Mouse (Mus musculus): ENCODE measurements at regions not wholly inside any gene's neighbourhood (a gene's known extent, or its start where the extent isn't known, plus 50 kb on each side); places are given as distances from the start of the nearest gene placed in this dataset.

GRCm38 (mm10) chr9:83308092-83308491 is 132.8 kb downstream of the Lca5 start:
- no peak overlapping the region for H3K4me3 ChIP-seq (replicated peaks; ENCODE audit: low read length)
- H3K9ac ChIP-seq (ENCODE audit: low read length), result no peak overlapping the region
- H3K36me3 ChIP-seq (ENCODE audit: control insufficient read depth, insufficient read depth, low read length), result no peaks in the 10 kb centered on the region
- H3K27me3 ChIP-seq (ENCODE audit: control insufficient read depth, insufficient read depth, low read length), result no peaks in the 10 kb centered on the region
- H3K9me3 ChIP-seq (replicated peaks; ENCODE audit: control insufficient read depth, low read length), result no peaks in the 10 kb centered on the region
- ATAC-seq (ENCODE audit: insufficient read depth, low FRiP score), result no peak
- H3K4me1 ChIP-seq (ENCODE audit: control insufficient read depth, insufficient read depth, low read length), result 0 out of 2 replicates have a peak, but pooled peaks cover 6% of the 10 kb centered on the region
- WGBS, result 63% methylated on average over 4 of the region's 4 CpGs
- no peak overlapping the region for H3K4me2 ChIP-seq (ENCODE audit: low read depth, low read length)
- no peak overlapping the region for H3K27ac ChIP-seq (ENCODE audit: low read length)

DNA sequence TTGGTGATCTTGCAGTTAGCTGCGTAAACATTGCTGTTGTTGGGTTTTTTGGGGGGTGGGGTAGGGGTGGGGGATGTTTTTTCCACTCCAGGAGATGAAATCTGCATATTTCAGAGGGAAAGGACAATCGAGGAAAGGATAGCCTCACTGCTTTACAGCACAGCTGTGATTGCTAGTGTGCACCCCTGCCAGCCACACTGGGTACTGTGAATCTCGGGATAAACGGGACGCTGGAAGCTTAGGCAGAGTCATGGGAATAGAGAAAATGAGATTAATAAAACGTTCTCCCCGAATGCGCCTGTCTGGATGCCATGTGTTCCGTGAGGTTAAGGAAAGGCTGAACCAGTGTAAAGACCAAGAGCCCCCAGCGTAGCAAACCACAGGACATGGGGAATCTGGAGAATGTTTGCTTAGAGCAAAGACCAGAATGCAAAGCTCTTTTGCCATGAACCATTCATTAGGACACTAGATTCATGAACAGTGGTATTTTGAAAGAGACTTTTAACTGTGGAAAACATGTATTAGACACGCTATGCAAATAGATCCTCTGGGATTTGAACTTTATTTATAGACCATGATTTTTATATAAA is 133.5 kb downstream of the Lca5 start:
- Histone ChIP-seq H3K9me3 (replicated peaks; ENCODE audit: control insufficient read depth, low read length) (no peaks in the 10 kb centered on the region), H3K27ac (ENCODE audit: low read length) (no peak overlapping the region), H3K9ac (ENCODE audit: low read length) (no peak overlapping the region), H3K27me3 (ENCODE audit: control insufficient read depth, insufficient read depth, low read length) (no peaks in the 10 kb centered on the region), H3K4me1 (ENCODE audit: control insufficient read depth, insufficient read depth, low read length) (0 out of 2 replicates have a peak, but pooled peaks cover 6% of the 10 kb centered on the region), H3K4me3 (replicated peaks; ENCODE audit: low read length) (no peak overlapping the region), H3K36me3 (ENCODE audit: control insufficient read depth, insufficient read depth, low read length) (no peaks in the 10 kb centered on the region), H3K4me2 (ENCODE audit: low read depth, low read length) (no peak overlapping the region)
- ATAC-seq (ENCODE audit: insufficient read depth, low FRiP score), result no peak
- 49% methylated on average over 11 of the region's 11 CpGs for WGBS

- H3K4me3 ChIP-seq (replicated peaks; ENCODE audit: low read length), result no peak overlapping the region
- H3K36me3 ChIP-seq (ENCODE audit: control insufficient read depth, insufficient read depth, low read length), result no peaks in the 10 kb centered on the region
- peak overlapping the region; percentile 47; the same call in 1 of the 2 replicates for H3K27ac ChIP-seq (ENCODE audit: low read length)
- H3K4me2 ChIP-seq (ENCODE audit: low read depth, low read length), result peak overlapping the region; percentile 25
- no peaks in the 10 kb centered on the region for H3K27me3 ChIP-seq (ENCODE audit: control insufficient read depth, insufficient read depth, low read length)
- H3K9ac ChIP-seq (ENCODE audit: low read length), result no peak overlapping the region
- 26% methylated on average over 7 of the region's 7 CpGs for WGBS
- no peak; the same call in 1 of the 2 replicates for ATAC-seq (ENCODE audit: insufficient read depth, low FRiP score)
- H3K9me3 ChIP-seq (replicated peaks; ENCODE audit: control insufficient read depth, low read length), result no peaks in the 10 kb centered on the region
- 0 out of 2 replicates have a peak, but pooled peaks cover 6% of the 10 kb centered on the region for H3K4me1 ChIP-seq (ENCODE audit: control insufficient read depth, insufficient read depth, low read length)
These were observed 136.0 kb downstream of the Lca5 start for GRCm38 (mm10) chr9:83304925-83305324.

DNA sequence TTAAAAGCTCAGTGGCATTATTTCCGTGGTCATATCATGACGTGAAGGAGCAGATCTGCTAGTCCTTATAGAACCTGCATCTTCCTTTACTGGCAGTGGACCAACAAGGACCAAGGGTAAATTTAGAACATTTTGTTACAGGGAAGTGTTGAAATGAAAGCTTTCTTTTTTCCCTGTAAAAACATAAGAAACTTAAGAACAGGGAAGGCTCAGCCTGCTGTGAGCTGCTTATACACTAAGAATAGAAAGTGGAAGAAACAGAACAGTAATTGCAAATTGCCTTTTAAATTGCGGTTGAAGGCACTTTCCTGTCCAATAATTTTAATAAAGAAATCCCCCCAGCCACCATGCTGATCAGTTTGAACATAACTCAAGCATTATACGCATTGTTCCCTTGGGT is 140.4 kb downstream of the Lca5 start:
- Histone ChIP-seq H3K4me3 (replicated peaks; ENCODE audit: low read length) (no peak overlapping the region), H3K4me2 (ENCODE audit: low read depth, low read length) (no peak overlapping the region), H3K27me3 (ENCODE audit: control insufficient read depth, insufficient read depth, low read length) (no peaks in the 10 kb centered on the region), H3K9me3 (replicated peaks; ENCODE audit: control insufficient read depth, low read length) (no peaks in the 10 kb centered on the region), H3K9ac (ENCODE audit: low read length) (no peak overlapping the region), H3K4me1 (ENCODE audit: control insufficient read depth, insufficient read depth, low read length) (0 out of 2 replicates have a peak, but pooled peaks cover 3% of the 10 kb centered on the region), H3K27ac (ENCODE audit: low read length) (no peak overlapping the region), H3K36me3 (ENCODE audit: control insufficient read depth, insufficient read depth, low read length) (no peaks in the 10 kb centered on the region)
- 82% methylated on average over 4 of the region's 4 CpGs for WGBS
- ATAC-seq (ENCODE audit: insufficient read depth, low FRiP score), result no peak

DNA sequence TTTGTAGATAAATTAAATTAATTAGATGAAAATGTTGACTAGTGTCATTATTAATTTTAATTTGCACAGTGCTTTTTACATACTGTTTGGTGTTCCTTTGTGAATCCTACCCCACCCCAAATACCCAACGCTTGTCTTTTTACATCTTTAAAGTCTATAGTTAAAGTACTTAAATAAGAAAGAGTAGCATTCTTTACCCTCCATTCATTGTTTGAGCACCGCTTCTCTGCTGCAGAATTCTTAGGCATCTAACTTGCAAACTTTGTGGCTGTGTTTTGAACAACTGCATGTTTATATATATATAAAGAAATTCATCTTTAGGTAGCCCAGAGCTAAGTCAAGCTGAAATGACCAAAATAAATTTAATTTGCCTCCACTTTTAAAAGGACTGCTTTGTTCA is 140.9 kb downstream of the Lca5 start:
- Histone ChIP-seq H3K9ac (ENCODE audit: low read length) (no peak overlapping the region), H3K36me3 (ENCODE audit: control insufficient read depth, insufficient read depth, low read length) (no peaks in the 10 kb centered on the region), H3K27ac (ENCODE audit: low read length) (no peak overlapping the region), H3K4me2 (ENCODE audit: low read depth, low read length) (no peak overlapping the region), H3K27me3 (ENCODE audit: control insufficient read depth, insufficient read depth, low read length) (no peaks in the 10 kb centered on the region), H3K9me3 (replicated peaks; ENCODE audit: control insufficient read depth, low read length) (no peaks in the 10 kb centered on the region), H3K4me3 (replicated peaks; ENCODE audit: low read length) (no peak overlapping the region), H3K4me1 (ENCODE audit: control insufficient read depth, insufficient read depth, low read length) (no peaks in the 10 kb centered on the region)
- WGBS, result 77% methylated on average over 2 of the region's 2 CpGs
- ATAC-seq (ENCODE audit: insufficient read depth, low FRiP score), result no peak

GRCm38 (mm10) chr9:83299623-83300022 is 141.3 kb downstream of the Lca5 start:
- H3K27me3 ChIP-seq (ENCODE audit: control insufficient read depth, insufficient read depth, low read length), result no peaks in the 10 kb centered on the region
- no peak overlapping the region for H3K27ac ChIP-seq (ENCODE audit: low read length)
- no peaks in the 10 kb centered on the region for H3K9me3 ChIP-seq (replicated peaks; ENCODE audit: control insufficient read depth, low read length)
- no peaks in the 10 kb centered on the region for H3K4me1 ChIP-seq (ENCODE audit: control insufficient read depth, insufficient read depth, low read length)
- H3K36me3 ChIP-seq (ENCODE audit: control insufficient read depth, insufficient read depth, low read length), result no peaks in the 10 kb centered on the region
- H3K9ac ChIP-seq (ENCODE audit: low read length), result no peak overlapping the region
- 48% methylated on average over 2 of the region's 2 CpGs for WGBS
- no peak overlapping the region for H3K4me3 ChIP-seq (replicated peaks; ENCODE audit: low read length)
- no peak for ATAC-seq (ENCODE audit: insufficient read depth, low FRiP score)
- no peak overlapping the region for H3K4me2 ChIP-seq (ENCODE audit: low read depth, low read length)

DNA sequence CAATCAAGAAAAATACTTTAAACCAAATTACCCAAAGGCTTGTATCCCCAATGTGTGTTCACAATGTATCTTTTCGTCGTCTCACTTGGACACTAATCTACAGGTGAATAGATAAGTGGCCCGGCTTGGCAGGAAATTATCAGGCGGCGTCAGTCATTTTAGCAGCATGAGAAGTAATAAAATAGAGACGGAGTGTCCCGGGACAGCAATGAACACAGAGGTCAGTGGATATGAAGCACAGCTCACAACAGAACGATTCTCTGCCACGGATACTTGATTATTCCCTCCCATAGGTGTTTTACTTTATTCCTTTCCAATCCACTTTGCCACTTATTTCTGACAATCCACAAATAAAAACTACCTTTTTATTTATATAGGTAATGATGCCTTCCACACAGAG is 145.5 kb downstream of the Lca5 start:
- H3K36me3 ChIP-seq (ENCODE audit: control insufficient read depth, insufficient read depth, low read length), result no peaks in the 10 kb centered on the region
- H3K27me3 ChIP-seq (ENCODE audit: control insufficient read depth, insufficient read depth, low read length), result no peaks in the 10 kb centered on the region
- no peak overlapping the region for H3K27ac ChIP-seq (ENCODE audit: low read length)
- no peak overlapping the region for H3K4me2 ChIP-seq (ENCODE audit: low read depth, low read length)
- no peak overlapping the region for H3K4me3 ChIP-seq (replicated peaks; ENCODE audit: low read length)
- H3K9me3 ChIP-seq (replicated peaks; ENCODE audit: control insufficient read depth, low read length), result no peaks in the 10 kb centered on the region
- WGBS, result 74% methylated on average over 9 of the region's 9 CpGs
- ATAC-seq (ENCODE audit: insufficient read depth, low FRiP score), result no peak
- H3K4me1 ChIP-seq (ENCODE audit: control insufficient read depth, insufficient read depth, low read length), result no peaks in the 10 kb centered on the region
- no peak overlapping the region for H3K9ac ChIP-seq (ENCODE audit: low read length)

GRCm38 (mm10) chr9:83294441-83294840 is 146.5 kb downstream of the Lca5 start:
- no peaks in the 10 kb centered on the region for H3K4me1 ChIP-seq (ENCODE audit: control insufficient read depth, insufficient read depth, low read length)
- H3K4me2 ChIP-seq (ENCODE audit: low read depth, low read length), result no peak overlapping the region
- no peak overlapping the region for H3K4me3 ChIP-seq (replicated peaks; ENCODE audit: low read length)
- no peaks in the 10 kb centered on the region for H3K36me3 ChIP-seq (ENCODE audit: control insufficient read depth, insufficient read depth, low read length)
- H3K27ac ChIP-seq (ENCODE audit: low read length), result no peak overlapping the region
- no peak for ATAC-seq (ENCODE audit: insufficient read depth, low FRiP score)
- no peaks in the 10 kb centered on the region for H3K27me3 ChIP-seq (ENCODE audit: control insufficient read depth, insufficient read depth, low read length)
- no peaks in the 10 kb centered on the region for H3K9me3 ChIP-seq (replicated peaks; ENCODE audit: control insufficient read depth, low read length)
- WGBS, result 85% methylated on average over 13 of the region's 13 CpGs
- no peak overlapping the region for H3K9ac ChIP-seq (ENCODE audit: low read length)

GRCm38 (mm10) chr9:83284097-83284496 is 137.6 kb upstream of the Hmgn3 start:
- ATAC-seq (ENCODE audit: insufficient read depth, low FRiP score), result no peak

More at GRCm38 (mm10) chr9:83284097-83284496, 137.6 kb upstream of the Hmgn3 start:
- Histone ChIP-seq H3K27ac (ENCODE audit: low read length) (no peak overlapping the region), H3K4me1 (ENCODE audit: control insufficient read depth, insufficient read depth, low read length) (no peaks in the 10 kb centered on the region), H3K4me2 (ENCODE audit: low read depth, low read length) (no peak overlapping the region), H3K9ac (ENCODE audit: low read length) (no peak overlapping the region), H3K4me3 (replicated peaks; ENCODE audit: low read length) (no peak overlapping the region), H3K9me3 (replicated peaks; ENCODE audit: control insufficient read depth, low read length) (no peaks in the 10 kb centered on the region), H3K27me3 (ENCODE audit: control insufficient read depth, insufficient read depth, low read length) (no peaks in the 10 kb centered on the region), H3K36me3 (ENCODE audit: control insufficient read depth, insufficient read depth, low read length) (no peaks in the 10 kb centered on the region)
- WGBS, result 69% methylated on average over 1 of the region's 1 CpGs

Measured in stomach, embryonic 16.5 days (tissue).